Mouse (Mus musculus): ENCODE measurements around the gene Notch2.

- TF ChIP-seq CTCF (IDR thresholded peaks at IDR 0.05) (no peak), EP300 (IDR thresholded peaks at IDR 0.05; ENCODE audit: insufficient read depth, low read depth, low read length) (no peak), POLR2A (IDR thresholded peaks at IDR 0.05; ENCODE audit: insufficient read depth, low read depth, low read length) (no peak)
Observed at GRCm38 (mm10) chr3:98082972-98083371, 69.6 kb downstream of the Notch2 start.

All from heart, adult 2 months (tissue).